Mouse (Mus musculus) MEL (cell line): Measurements from ENCODE around the gene St7. TPM values are rescaled to one million over a fixed set of nuclear protein-coding genes. Genes with fewer than 3 reads are reported as not detected.

ENCODE experiments used
- DNase-seq: peaks from one replicate; pipeline ENCODE4 v3.0.0; 2011; ENCODE audit warnings: low read depth, low spot score
- H3K27ac ChIP-seq: 2 replicates; pipeline ENCODE4 v1.5.1; 2012; ENCODE audit warnings: low read depth, mild to moderate bottlenecking, control low read depth, low read length, moderate library complexity; ENCODE audit not compliant: control insufficient read depth
- H3K27me3 ChIP-seq, 2 experiments: fragments of 150-350 bp in 1 of 2; sonication (generic) in 1 of 2; 2 replicates each; pipeline ENCODE4 v1.6.1; 2012; ENCODE audit warnings: low read length in 2 of 2, mild to moderate bottlenecking in 2 of 2, improper control_type of control experiment in 1 of 2, moderate library complexity in 1 of 2; ENCODE audit not compliant: insufficient read depth in 2 of 2, control insufficient read depth in 1 of 2
- H3K36me3 ChIP-seq, 2 experiments: 2 replicates each; pipeline ENCODE4 v1.6.1; 2012 to 2014; ENCODE audit warnings: low read length in 2 of 2, improper control_type of control experiment in 1 of 2, inconsistent platforms in 1 of 2, mild to moderate bottlenecking in 1 of 2; ENCODE audit not compliant: insufficient read depth in 2 of 2, control insufficient read depth in 1 of 2
- H3K4me1 ChIP-seq, 2 experiments: fragments of 150-350 bp in 1 of 2; sonication (generic) in 1 of 2; 2 replicates each; pipeline ENCODE4 v1.6.1; 2012; ENCODE audit warnings: low read length in 2 of 2, improper control_type of control experiment in 1 of 2, mild to moderate bottlenecking in 1 of 2; ENCODE audit not compliant: insufficient read depth in 2 of 2, control insufficient read depth in 1 of 2
- H3K4me3 ChIP-seq, 2 experiments: fragments of 150-350 bp in 1 of 2; sonication (generic) in 1 of 2; 2 replicates each; pipeline ENCODE4 v1.5.1; 2012; ENCODE audit warnings: low read depth in 2 of 2, low read length in 2 of 2, mild to moderate bottlenecking in 2 of 2, moderate library complexity in 2 of 2, control low read depth in 1 of 2, improper control_type of control experiment in 1 of 2; ENCODE audit not compliant: control insufficient read depth in 1 of 2, insufficient read depth in 1 of 2
- H3K79me2 ChIP-seq: 2 replicates; pipeline ENCODE4 v1.6.1; 2012; ENCODE audit warnings: mild to moderate bottlenecking, low read length, moderate library complexity; ENCODE audit not compliant: control insufficient read depth, poor library complexity, insufficient read depth
- H3K9ac ChIP-seq: 2 replicates; pipeline ENCODE4 v1.6.1; 2012; ENCODE audit warnings: low read depth, mild to moderate bottlenecking, control low read depth, low read length, moderate library complexity; ENCODE audit not compliant: control insufficient read depth, poor library complexity, severe bottlenecking
- H3K9me3 ChIP-seq: fragments of 150-350 bp; sonication (generic); replicated peaks from 2 replicates; pipeline ENCODE4 v1.6.1; 2012; ENCODE audit warnings: mild to moderate bottlenecking, low read length, improper control_type of control experiment, moderate library complexity; ENCODE audit not compliant: insufficient read depth
- BHLHE40 ChIP-seq: IDR thresholded peaks from 2 replicates; pipeline ENCODE4 v1.6.1; 2012; ENCODE audit warnings: low read depth, mild to moderate bottlenecking, inconsistent platforms, low read length, improper control_type of control experiment, borderline replicate concordance
- CHD1 ChIP-seq: IDR thresholded peaks from 2 replicates; pipeline ENCODE4 v1.6.1; 2012; ENCODE audit warnings: low read depth, mild to moderate bottlenecking, inconsistent platforms, low read length, improper control_type of control experiment
- CHD2 ChIP-seq: IDR thresholded peaks from 2 replicates; pipeline ENCODE4 v1.6.1; 2011; ENCODE audit warnings: low read length, improper control_type of control experiment
- ELF1 ChIP-seq: IDR thresholded peaks from 2 replicates; pipeline ENCODE4 v1.6.1; 2014; ENCODE audit warnings: low read depth, mild to moderate bottlenecking, inconsistent platforms, low read length, improper control_type of control experiment, moderate library complexity
- EP300 ChIP-seq, 2 experiments: IDR thresholded peaks; 2 replicates each; pipeline ENCODE4 v1.6.1; 2011; ENCODE audit warnings: improper control_type of control experiment in 2 of 2, low read length in 2 of 2, low read depth in 1 of 2, mild to moderate bottlenecking in 1 of 2
- ETS1 ChIP-seq: IDR thresholded peaks from 2 replicates; pipeline ENCODE4 v1.6.1; 2012; ENCODE audit warnings: low read depth, mild to moderate bottlenecking, inconsistent platforms, low read length, improper control_type of control experiment, moderate library complexity
- GABPA ChIP-seq: IDR thresholded peaks from 2 replicates; pipeline ENCODE4 v1.6.1; 2012; ENCODE audit warnings: low read depth, mild to moderate bottlenecking, inconsistent platforms, low read length, improper control_type of control experiment, moderate library complexity
- GATA1 ChIP-seq: IDR thresholded peaks from 2 replicates; pipeline ENCODE4 v1.6.1; 2011; ENCODE audit warnings: low read depth, low read length, improper control_type of control experiment
- MAFK ChIP-seq: IDR thresholded peaks from 2 replicates; pipeline ENCODE4 v1.6.1; 2011; ENCODE audit warnings: low read depth, mild to moderate bottlenecking, low read length, improper control_type of control experiment, borderline replicate concordance
- MAX ChIP-seq: IDR thresholded peaks from 2 replicates; pipeline ENCODE4 v1.6.1; 2011; ENCODE audit warnings: low read length, improper control_type of control experiment
- MEF2A ChIP-seq: IDR thresholded peaks from 2 replicates; pipeline ENCODE4 v1.6.1; 2014; ENCODE audit warnings: low read depth, mild to moderate bottlenecking, inconsistent platforms, low read length, improper control_type of control experiment; ENCODE audit not compliant: poor library complexity, insufficient replicate concordance, severe bottlenecking; ENCODE audit errors: extremely low read depth
- MXI1 ChIP-seq: IDR thresholded peaks from 2 replicates; pipeline ENCODE4 v1.6.1; 2011; ENCODE audit warnings: mild to moderate bottlenecking, low read depth, low read length, improper control_type of control experiment
- MYB ChIP-seq: IDR thresholded peaks from 2 replicates; pipeline ENCODE4 v1.6.1; 2011; ENCODE audit warnings: mild to moderate bottlenecking, low read depth, low read length, improper control_type of control experiment
- POLR2A ChIP-seq, 2 experiments: IDR thresholded peaks; 2 replicates each; pipeline ENCODE4 v1.6.1; 2011 to 2012; ENCODE audit warnings: low read length in 2 of 2, mild to moderate bottlenecking in 2 of 2, control low read depth in 1 of 2, improper control_type of control experiment in 1 of 2, low read depth in 1 of 2, moderate library complexity in 1 of 2; ENCODE audit not compliant: control insufficient read depth in 1 of 2, insufficient read depth in 1 of 2, poor library complexity in 1 of 2
- POLR2AphosphoS5 ChIP-seq: IDR thresholded peaks from 2 replicates; pipeline ENCODE4 v1.6.1; 2012; ENCODE audit warnings: low read depth, borderline replicate concordance, mild to moderate bottlenecking, inconsistent platforms, low read length, moderate library complexity, mixed read lengths
- RAD21 ChIP-seq: IDR thresholded peaks from 2 replicates; pipeline ENCODE4 v1.6.1; 2011; ENCODE audit warnings: mild to moderate bottlenecking, low read depth, low read length, improper control_type of control experiment
- TBP ChIP-seq: IDR thresholded peaks from 2 replicates; pipeline ENCODE4 v1.8.0; 2011; ENCODE audit warnings: low read depth, low read length, improper control_type of control experiment
- UBTF ChIP-seq: IDR thresholded peaks from 2 replicates; pipeline ENCODE4 v1.6.1; 2012; ENCODE audit warnings: low read depth, mild to moderate bottlenecking, inconsistent platforms, low read length, improper control_type of control experiment, moderate library complexity, borderline replicate concordance; ENCODE audit not compliant: insufficient read depth
- USF2 ChIP-seq, 2 experiments: IDR thresholded peaks; 2 replicates each; pipeline ENCODE4 v1.6.1; 2011 to 2012; ENCODE audit warnings: improper control_type of control experiment in 2 of 2, low read length in 2 of 2, borderline replicate concordance in 1 of 2, inconsistent platforms in 1 of 2, low read depth in 1 of 2, mild to moderate bottlenecking in 1 of 2; ENCODE audit not compliant: insufficient read depth in 1 of 2
- ZKSCAN1 ChIP-seq: IDR thresholded peaks from 2 replicates; pipeline ENCODE4 v1.6.1; 2012; ENCODE audit warnings: low read depth, mild to moderate bottlenecking, inconsistent platforms, low read length, improper control_type of control experiment, moderate library complexity
- ZMIZ1 ChIP-seq: IDR thresholded peaks from 2 replicates; pipeline ENCODE4 v1.6.1; 2012; ENCODE audit warnings: low read depth, mild to moderate bottlenecking, inconsistent platforms, low read length, improper control_type of control experiment, moderate library complexity
- ZNF384 ChIP-seq: IDR thresholded peaks from 2 replicates; pipeline ENCODE4 v1.6.1; 2012; ENCODE audit warnings: low read depth, mild to moderate bottlenecking, inconsistent platforms, low read length, improper control_type of control experiment
- polyA plus RNA-seq, 2 experiments: library from polyadenylated mRNA; stranded (reverse) in 1 of 2; unstranded in 1 of 2; fragments of >175 nt in 1 of 2; fragments of >200 nt in 1 of 2; gene quantifications; 2 replicates each; pipeline versions ENCODE4 v1.2.1 to v1.2.4; 2012; ENCODE audit warnings: low replicate concordance in 2 of 2, low read depth in 1 of 2; ENCODE audit not compliant: insufficient read length in 2 of 2, insufficient read depth in 1 of 2, missing spikeins in 1 of 2
- total RNA-seq: library from RNA; depleted of rRNA; stranded (reverse); fragments of 300-350 nt; gene quantifications from 2 replicates; pipeline ENCODE4 v1.2.3, GENCODE M21; 2012

St7 gene
- total and polyA plus RNA-seq, 3 experiments, result 34.4 to 48.5 TPM; not detected in 1

GRCm38 (mm10) chr6:17755902-17756301 lies 63.2 kb downstream of the St7 start:
- Histone ChIP-seq H3K79me2 (peaks cover 30% of the 10 kb centered on the region), H3K36me3 (peaks cover 0 to 43% of the 10 kb centered on the region in 2 experiments; a peak in 3 of 4 replicates), H3K9me3 (no peaks in the 10 kb centered on the region), H3K4me1 (peaks cover 7 to 10% of the 10 kb centered on the region in 2 experiments; a peak in 3 of 4 replicates), H3K27me3 (no peaks in the 10 kb centered on the region), H3K9ac (no peak overlapping the region), H3K27ac (peak overlapping the region; percentile 33; the same call in 1 of the 2 replicates), H3K4me3 (no peak overlapping the region)
- no peak for DNase-seq
- TF ChIP-seq POLR2A (IDR thresholded peaks at IDR 0.05; ENCODE audit: control insufficient read depth in 1 of 2, insufficient read depth in 1 of 2, low read depth in 1 of 2, low read length in 2 of 2, poor library complexity in 1 of 2), result no peak
- TF ChIP-seq MXI1, result peak; percentile 34; the same call in 1 of the 2 replicates

- Histone ChIP-seq H3K9me3 (no peaks in the 10 kb centered on the region), H3K9ac (no peak overlapping the region), H3K27me3 (no peaks in the 10 kb centered on the region), H3K36me3 (peaks cover 0 to 56% of the 10 kb centered on the region in 2 experiments; a peak in 3 of 4 replicates), H3K27ac (no peak overlapping the region), H3K4me1 (peaks cover 12 to 32% of the 10 kb centered on the region in 2 experiments), H3K4me3 (no peak overlapping the region), H3K79me2 (peaks cover 28% of the 10 kb centered on the region)
- no peak for DNase-seq
- TF ChIP-seq POLR2A (IDR thresholded peaks at IDR 0.05; ENCODE audit: control insufficient read depth in 1 of 2, insufficient read depth in 1 of 2, low read depth in 1 of 2, low read length in 2 of 2, poor library complexity in 1 of 2) (no peak), MAFK (peak; percentile 95), BHLHE40 (no peak), GABPA (no peak)
These were observed 65.8 kb downstream of the St7 start for GRCm38 (mm10) chr6:17758568-17758967.

- H3K4me3 ChIP-seq, result peak overlapping the region; percentile 15 to 21; a peak in 3 of 4 replicates
- DNase-seq, result peak; percentile 92
- H3K4me1 ChIP-seq, result peaks cover 23 to 57% of the 10 kb centered on the region in 2 experiments
- no peaks in the 10 kb centered on the region for H3K9me3 ChIP-seq
- peak overlapping the region; percentile 96 for H3K27ac ChIP-seq
- H3K79me2 ChIP-seq, result peaks cover 33% of the 10 kb centered on the region
- peak overlapping the region; percentile 59 for H3K9ac ChIP-seq
- H3K27me3 ChIP-seq, result no peaks in the 10 kb centered on the region
- H3K36me3 ChIP-seq, result peaks cover 0 to 67% of the 10 kb centered on the region in 2 experiments; a peak in 3 of 4 replicates
- no peak for TF ChIP-seq USF2 (IDR thresholded peaks at IDR 0.05; ENCODE audit: borderline replicate concordance in 1 of 2, insufficient read depth in 1 of 2, low read depth in 1 of 2, low read length in 2 of 2)
- peak; percentile 94 for TF ChIP-seq GATA1
- peak; percentile 79 for TF ChIP-seq MYB
- no peak for TF ChIP-seq CHD1
- no peak for TF ChIP-seq ZMIZ1
- peak; percentile 42; the same call in 1 of the 2 replicates for TF ChIP-seq TBP
- TF ChIP-seq ZKSCAN1, result no peak
- no peak; the same call in 1 of the 2 replicates for TF ChIP-seq MAFK
- TF ChIP-seq EP300 (IDR thresholded peaks at IDR 0.05; ENCODE audit: low read depth in 1 of 2, low read length in 2 of 2), result peak; percentile 97 to 98
- TF ChIP-seq POLR2AphosphoS5, result no peak
- TF ChIP-seq CHD2, result no peak
- TF ChIP-seq UBTF, result no peak
- no peak for TF ChIP-seq RAD21
- peak; percentile 98 for TF ChIP-seq ETS1
- TF ChIP-seq MXI1, result no peak; the same call in 1 of the 2 replicates
- TF ChIP-seq ELF1, result no peak
- 0 out of 2 replicates have a peak, but pooled peaks have one; percentile 17 for TF ChIP-seq MEF2A
- no peak for TF ChIP-seq MAX
- peak; percentile 73 for TF ChIP-seq ZNF384
- TF ChIP-seq POLR2A (IDR thresholded peaks at IDR 0.05; ENCODE audit: control insufficient read depth in 1 of 2, insufficient read depth in 1 of 2, low read depth in 1 of 2, low read length in 2 of 2, poor library complexity in 1 of 2), result no peak
These were observed 71.4 kb downstream of the St7 start for GRCm38 (mm10) chr6:17763963-17764659.
